Mouse (Mus musculus): Measurements from ENCODE around the gene Glrb.
A peak's percentile ranks its signal among the peaks of the same experiment; 100 is the strongest.

Glrb gene

GRCm38 (mm10) chr3:80913111-80913778, at the start of gene Glrb:
Gene Glrb, minus strand, starts transcription at chr3:80913660.
- no peak for DNase-seq (ENCODE audit: low spot score)

- DNase-seq (ENCODE audit: low spot score) = no peak
These were observed 46.5 kb upstream of the Glrb start for GRCm38 (mm10) chr3:80959965-80960364.

- DNase-seq (ENCODE audit: low spot score) = peak; percentile 50
These were observed 45.1 kb upstream of the Glrb start for GRCm38 (mm10) chr3:80958591-80958990.

- DNase-seq (ENCODE audit: low spot score) = no peak
These were observed 372 bp upstream of the Glrb start for GRCm38 (mm10) chr3:80913779-80914284.

GRCm38 (mm10) chr3:80894745-80895480, 18.5 kb downstream of the Glrb start:
- no peak for DNase-seq (ENCODE audit: low spot score)

GRCm38 (mm10) chr3:80894328-80894727, 19.1 kb downstream of the Glrb start:
- DNase-seq (ENCODE audit: low spot score) = no peak

GRCm38 (mm10) chr3:80893055-80893690, 20.3 kb downstream of the Glrb start:
- no peak for DNase-seq (ENCODE audit: low spot score)

GRCm38 (mm10) chr3:80891087-80891486, 22.4 kb downstream of the Glrb start:
- no peak for DNase-seq (ENCODE audit: low spot score)

GRCm38 (mm10) chr3:80885174-80885573, 28.3 kb downstream of the Glrb start:
- no peak for DNase-seq (ENCODE audit: low spot score)

- no peak for DNase-seq (ENCODE audit: low spot score)
These were observed 29.9 kb downstream of the Glrb start for GRCm38 (mm10) chr3:80883601-80884000.

- no peak for DNase-seq (ENCODE audit: low spot score)
These were observed 32.7 kb downstream of the Glrb start for GRCm38 (mm10) chr3:80880660-80881293.

- no peak for DNase-seq (ENCODE audit: low spot score)
These were observed 34.9 kb downstream of the Glrb start for GRCm38 (mm10) chr3:80878571-80878970.

- DNase-seq (ENCODE audit: low spot score) = no peak
These were observed 38.6 kb downstream of the Glrb start for GRCm38 (mm10) chr3:80874690-80875353.

GRCm38 (mm10) chr3:80874081-80874480, 39.4 kb downstream of the Glrb start:
- DNase-seq (ENCODE audit: low spot score) = no peak

- no peak for DNase-seq (ENCODE audit: low spot score)
These were observed 41.8 kb downstream of the Glrb start for GRCm38 (mm10) chr3:80871472-80872171.

GRCm38 (mm10) chr3:80867328-80867727, 46.1 kb downstream of the Glrb start:
- no peak for DNase-seq (ENCODE audit: low spot score)

GRCm38 (mm10) chr3:80852912-80853507, 60.5 kb downstream of the Glrb start:
- DNase-seq (ENCODE audit: low spot score) = no peak

- DNase-seq (ENCODE audit: low spot score) = no peak
These were observed 62.5 kb downstream of the Glrb start for GRCm38 (mm10) chr3:80850947-80851346.

GRCm38 (mm10) chr3:80845634-80846033, 67.8 kb downstream of the Glrb start:
- no peak for DNase-seq (ENCODE audit: low spot score)

GRCm38 (mm10) chr3:80839845-80840244, 73.6 kb downstream of the Glrb start:
- DNase-seq (ENCODE audit: low spot score) = no peak

GRCm38 (mm10) chr3:80837583-80837982, 75.9 kb downstream of the Glrb start:
- no peak for DNase-seq (ENCODE audit: low spot score)
